Mouse (Mus musculus): ENCODE results near the gene Zkscan7. TPM values are rescaled to one million over a fixed set of nuclear protein-coding genes. Genes with fewer than 3 reads are reported as not detected.

Zkscan7 gene
- polyA plus RNA-seq, 1 experiment from 2014 or later = 3.3 TPM

DNA sequence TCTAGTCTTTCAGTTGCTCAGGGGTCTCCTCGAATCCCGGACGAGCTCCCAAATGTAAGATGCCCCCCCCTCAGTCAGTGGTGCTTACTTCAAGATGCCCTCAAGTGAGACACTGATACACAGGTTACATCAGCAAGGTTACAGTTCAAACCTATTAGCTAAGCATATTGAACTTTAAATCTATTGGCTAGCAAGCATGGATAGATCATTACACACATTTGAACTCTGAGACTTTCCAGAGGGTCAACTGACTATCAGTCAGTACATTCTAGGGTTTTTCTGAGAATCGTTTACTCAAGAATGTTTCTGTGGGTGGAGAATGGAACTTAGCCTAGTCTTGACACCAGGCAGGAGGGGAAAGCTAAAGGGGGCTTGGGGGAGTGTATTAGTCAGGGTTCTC lies 12.9 kb upstream of the Zkscan7 start:
- no peak for DNase-seq (ENCODE audit: low spot score, missing footprints)

DNA sequence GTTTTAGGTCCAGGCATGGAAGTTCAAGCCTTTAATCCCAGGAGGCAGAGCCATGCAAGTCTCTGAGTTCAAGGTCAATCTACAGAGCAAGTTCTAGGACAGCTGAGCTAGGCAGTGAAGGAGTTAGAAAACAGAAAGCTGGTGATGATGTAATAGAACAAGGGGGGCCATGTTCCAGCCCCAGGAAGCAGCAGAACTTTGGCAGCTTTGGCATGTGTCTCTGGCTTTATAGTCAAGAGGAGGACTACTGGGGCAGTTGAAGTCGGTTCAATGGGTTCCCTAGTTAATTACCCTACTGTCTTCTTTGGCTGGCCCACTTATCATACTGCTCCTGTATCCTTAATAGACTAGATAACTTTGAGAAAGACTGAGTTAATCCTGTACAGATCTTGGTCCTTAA lies 10.8 kb upstream of the Zkscan7 start:
- no peak overlapping the region for H3K9ac ChIP-seq (ENCODE audit: low read length)
- H3K27ac ChIP-seq (ENCODE audit: low read depth, low read length) = no peak overlapping the region
- no peaks in the 10 kb centered on the region; the same call in 1 of the 2 replicates for H3K27me3 ChIP-seq (ENCODE audit: control insufficient read depth, insufficient read depth, low read length)
- WGBS = 85% methylated on average over 1 of the region's 1 CpGs
- H3K36me3 ChIP-seq (ENCODE audit: control insufficient read depth, insufficient read depth, low read length) = no peaks in the 10 kb centered on the region
- ATAC-seq (ENCODE audit: low FRiP score) = no peak
- no peak overlapping the region for H3K4me2 ChIP-seq
- H3K9me3 ChIP-seq (ENCODE audit: control insufficient read depth, low read length) = no peaks in the 10 kb centered on the region
- H3K4me1 ChIP-seq (ENCODE audit: control insufficient read depth, insufficient read depth, low read length) = no peaks in the 10 kb centered on the region
- DNase-seq (ENCODE audit: low spot score, missing footprints) = no peak
- no peak overlapping the region for H3K4me3 ChIP-seq (ENCODE audit: low read depth, low read length)

More for the DNA sequence above, 12.9 kb upstream of the Zkscan7 start:
- H3K4me2 ChIP-seq = no peak overlapping the region
- ATAC-seq (ENCODE audit: low FRiP score) = no peak
- WGBS = 86% methylated on average over 4 of the region's 4 CpGs
- no peak overlapping the region for H3K4me3 ChIP-seq (ENCODE audit: low read depth, low read length)
- H3K36me3 ChIP-seq (ENCODE audit: control insufficient read depth, insufficient read depth, low read length) = no peaks in the 10 kb centered on the region
- H3K4me1 ChIP-seq (ENCODE audit: control insufficient read depth, insufficient read depth, low read length) = no peaks in the 10 kb centered on the region
- H3K9me3 ChIP-seq (ENCODE audit: control insufficient read depth, low read length) = no peaks in the 10 kb centered on the region
- no peak overlapping the region for H3K9ac ChIP-seq (ENCODE audit: low read length)
- H3K27me3 ChIP-seq (ENCODE audit: control insufficient read depth, insufficient read depth, low read length) = no peaks in the 10 kb centered on the region; the same call in 1 of the 2 replicates
- H3K27ac ChIP-seq (ENCODE audit: low read depth, low read length) = no peak overlapping the region

DNA sequence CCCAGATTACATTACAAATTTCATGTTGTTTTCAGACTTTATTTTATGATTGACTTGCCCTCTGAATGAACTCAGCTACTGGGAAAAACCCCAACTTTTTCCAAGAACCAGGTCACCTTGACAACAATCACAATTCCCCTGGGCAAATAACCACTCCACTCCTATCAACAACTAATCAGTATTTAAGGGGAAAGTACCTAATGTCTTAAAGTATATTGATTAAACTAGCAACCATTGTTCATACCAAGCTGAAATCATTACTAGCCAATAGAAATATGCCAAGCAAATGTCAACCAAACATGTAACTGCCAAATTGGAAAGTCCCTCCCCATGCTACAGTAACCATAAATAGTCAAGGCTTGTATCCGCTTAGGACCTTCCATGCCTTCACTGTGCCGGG lies 10.3 kb upstream of the Zkscan7 start:
- H3K36me3 ChIP-seq (ENCODE audit: control insufficient read depth, insufficient read depth, low read length) = no peaks in the 10 kb centered on the region
- DNase-seq (ENCODE audit: low spot score, missing footprints) = no peak
- no peaks in the 10 kb centered on the region for H3K4me1 ChIP-seq (ENCODE audit: control insufficient read depth, insufficient read depth, low read length)
- H3K27me3 ChIP-seq (ENCODE audit: control insufficient read depth, insufficient read depth, low read length) = no peaks in the 10 kb centered on the region; the same call in 1 of the 2 replicates
- no peak overlapping the region for H3K9ac ChIP-seq (ENCODE audit: low read length)
- no peak overlapping the region for H3K27ac ChIP-seq (ENCODE audit: low read depth, low read length)
- 91% methylated on average over 2 of the region's 2 CpGs for WGBS
- no peak overlapping the region for H3K4me3 ChIP-seq (ENCODE audit: low read depth, low read length)
- no peak overlapping the region for H3K4me2 ChIP-seq
- no peaks in the 10 kb centered on the region for H3K9me3 ChIP-seq (ENCODE audit: control insufficient read depth, low read length)
- ATAC-seq (ENCODE audit: low FRiP score) = no peak

DNA sequence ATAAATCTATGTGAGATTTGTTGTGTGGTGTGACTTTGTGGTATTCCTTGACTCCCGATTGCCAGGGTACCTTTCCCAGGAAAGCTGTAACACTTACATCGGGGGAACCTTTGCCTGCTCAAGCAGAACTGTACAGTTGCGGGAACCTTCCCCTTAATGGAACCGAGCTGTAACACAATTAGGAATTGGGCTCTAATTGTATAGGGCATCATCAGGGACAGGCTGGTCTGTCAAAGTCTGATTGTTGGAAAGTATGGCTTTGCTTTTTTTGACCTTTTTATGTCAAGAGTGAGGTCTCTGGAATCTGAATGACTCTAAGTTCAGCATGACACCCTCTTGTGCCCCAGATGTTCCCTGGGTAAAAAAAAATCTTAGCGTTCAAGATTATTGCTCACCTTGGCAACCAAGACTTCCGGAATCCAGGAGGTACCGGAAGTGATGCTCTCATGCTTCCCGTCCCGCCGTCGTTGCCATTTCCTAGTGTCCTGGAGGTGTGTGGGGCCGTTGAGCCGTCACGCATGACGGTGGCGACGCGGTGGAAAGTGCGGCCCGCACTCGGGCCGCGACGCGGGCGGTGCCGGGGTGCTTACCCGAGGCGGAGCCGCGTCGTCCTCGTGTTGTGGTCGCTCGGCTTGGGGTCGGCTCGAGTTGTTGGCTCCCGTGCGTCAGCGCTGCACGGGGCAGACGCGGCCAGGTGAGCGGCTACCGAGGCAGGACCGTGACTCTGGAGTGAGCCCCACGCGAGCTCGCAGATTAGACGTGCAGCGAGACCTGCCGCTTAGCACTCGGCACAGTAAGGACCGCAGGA lies 1.1 kb downstream of the Zkscan7 start:
- H3K9me3 ChIP-seq (ENCODE audit: control insufficient read depth, low read length) = no peaks in the 10 kb centered on the region
- H3K4me1 ChIP-seq (ENCODE audit: control insufficient read depth, insufficient read depth, low read length) = peaks cover 4% of the 10 kb centered on the region; the same call in 1 of the 2 replicates
- ATAC-seq (ENCODE audit: low FRiP score) (peak; percentile 87), DNase-seq (ENCODE audit: low spot score, missing footprints) (peak; percentile 92)
- H3K4me3 ChIP-seq (ENCODE audit: low read depth, low read length) = peak overlapping the region; percentile 77
- no peaks in the 10 kb centered on the region for H3K27me3 ChIP-seq (ENCODE audit: control insufficient read depth, insufficient read depth, low read length)
- peak overlapping the region; percentile 88 for H3K9ac ChIP-seq (ENCODE audit: low read length)
- H3K4me2 ChIP-seq = peak overlapping the region; percentile 91
- no peak overlapping the region for H3K27ac ChIP-seq (ENCODE audit: low read depth, low read length)
- no peaks in the 10 kb centered on the region for H3K36me3 ChIP-seq (ENCODE audit: control insufficient read depth, insufficient read depth, low read length)
- 7% methylated on average over 50 of the region's 54 CpGs for WGBS

DNA sequence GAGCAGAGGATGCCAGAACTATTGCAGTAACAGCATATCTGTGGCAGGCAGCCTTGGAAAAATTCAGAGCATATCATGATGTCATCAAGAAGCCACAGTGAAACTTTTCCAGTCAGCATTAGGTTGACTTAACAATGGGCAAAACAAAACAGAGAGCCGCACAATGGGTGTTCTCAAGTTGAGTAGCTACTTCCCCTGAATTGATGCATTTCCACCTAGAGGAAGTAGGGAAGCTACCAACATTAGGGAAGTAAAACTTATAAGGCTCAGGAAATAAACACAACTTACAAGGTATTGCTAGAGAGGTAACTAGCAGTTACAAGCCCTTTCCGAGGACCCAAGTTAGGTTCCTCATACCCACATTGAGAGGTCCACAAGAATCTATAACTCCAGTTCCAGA lies 15.6 kb downstream of the Zkscan7 start:
- Histone ChIP-seq H3K4me3 (ENCODE audit: low read depth, low read length) (no peak overlapping the region), H3K9ac (ENCODE audit: low read length) (no peak overlapping the region), H3K36me3 (ENCODE audit: control insufficient read depth, insufficient read depth, low read length) (no peaks in the 10 kb centered on the region), H3K27me3 (ENCODE audit: control insufficient read depth, insufficient read depth, low read length) (no peaks in the 10 kb centered on the region), H3K9me3 (ENCODE audit: control insufficient read depth, low read length) (peaks cover under 1% of the 10 kb centered on the region; the same call in 1 of the 2 replicates), H3K4me2 (no peak overlapping the region), H3K4me1 (ENCODE audit: control insufficient read depth, insufficient read depth, low read length) (peaks cover 4% of the 10 kb centered on the region; the same call in 1 of the 2 replicates), H3K27ac (ENCODE audit: low read depth, low read length) (no peak overlapping the region)
- ATAC-seq (ENCODE audit: low FRiP score) (no peak), DNase-seq (ENCODE audit: low spot score, missing footprints) (no peak)
- 90% methylated on average over 2 of the region's 2 CpGs for WGBS

DNA sequence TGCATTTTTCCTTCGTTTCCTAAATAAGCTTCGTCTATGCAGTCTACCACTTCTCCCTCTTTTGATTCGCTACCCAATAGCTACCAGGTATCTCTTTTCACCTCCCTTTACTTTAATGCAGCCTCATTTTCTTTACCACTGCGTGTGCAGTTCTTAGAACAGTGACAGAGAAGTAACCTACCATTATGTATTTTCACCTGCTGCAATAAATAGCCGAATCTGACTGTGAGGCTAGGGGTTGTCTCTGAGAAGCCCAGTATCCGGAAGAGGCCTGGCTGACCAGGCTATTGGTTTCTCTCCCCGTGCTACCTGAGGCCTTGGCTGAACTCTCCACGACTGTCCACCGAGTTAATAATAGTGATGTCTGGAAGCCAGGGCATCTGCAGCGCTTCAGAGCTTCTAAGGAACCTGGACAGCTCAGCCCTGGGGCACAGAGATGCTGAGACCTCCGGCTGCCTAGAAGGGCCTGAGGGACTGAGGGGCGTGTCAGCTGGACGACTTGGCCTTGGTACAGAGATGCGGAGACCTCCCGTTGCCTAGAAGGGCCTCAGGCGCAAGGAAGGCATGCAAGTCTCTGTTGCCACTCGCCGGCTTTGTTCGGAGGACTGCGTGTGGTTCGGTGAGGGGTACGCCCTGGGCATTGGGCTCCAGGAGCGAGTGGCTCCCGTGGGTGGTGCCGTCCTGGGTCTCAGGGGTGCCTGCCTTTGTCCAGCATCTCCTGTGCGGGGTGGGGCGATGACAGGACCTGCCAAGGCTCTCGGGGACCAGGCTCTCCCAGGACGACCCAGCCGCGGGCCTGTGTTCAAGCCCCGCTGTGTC lies 17.4 kb downstream of the Zkscan7 start:
- peak overlapping the region; percentile 56 for H3K4me2 ChIP-seq
- no peaks in the 10 kb centered on the region for H3K27me3 ChIP-seq (ENCODE audit: control insufficient read depth, insufficient read depth, low read length)
- peak; percentile 99 for ATAC-seq (ENCODE audit: low FRiP score)
- no peak overlapping the region; the same call in 1 of the 2 replicates for H3K27ac ChIP-seq (ENCODE audit: low read depth, low read length)
- peak; percentile 98 for DNase-seq (ENCODE audit: low spot score, missing footprints)
- H3K9ac ChIP-seq (ENCODE audit: low read length) = peak overlapping the region; percentile 86
- H3K36me3 ChIP-seq (ENCODE audit: control insufficient read depth, insufficient read depth, low read length) = no peaks in the 10 kb centered on the region
- peaks cover 4% of the 10 kb centered on the region; the same call in 1 of the 2 replicates for H3K4me1 ChIP-seq (ENCODE audit: control insufficient read depth, insufficient read depth, low read length)
- peak overlapping the region; percentile 50 for H3K4me3 ChIP-seq (ENCODE audit: low read depth, low read length)
- no peaks in the 10 kb centered on the region for H3K9me3 ChIP-seq (ENCODE audit: control insufficient read depth, low read length)
- WGBS = 14% methylated on average over 32 of the region's 32 CpGs

DNA sequence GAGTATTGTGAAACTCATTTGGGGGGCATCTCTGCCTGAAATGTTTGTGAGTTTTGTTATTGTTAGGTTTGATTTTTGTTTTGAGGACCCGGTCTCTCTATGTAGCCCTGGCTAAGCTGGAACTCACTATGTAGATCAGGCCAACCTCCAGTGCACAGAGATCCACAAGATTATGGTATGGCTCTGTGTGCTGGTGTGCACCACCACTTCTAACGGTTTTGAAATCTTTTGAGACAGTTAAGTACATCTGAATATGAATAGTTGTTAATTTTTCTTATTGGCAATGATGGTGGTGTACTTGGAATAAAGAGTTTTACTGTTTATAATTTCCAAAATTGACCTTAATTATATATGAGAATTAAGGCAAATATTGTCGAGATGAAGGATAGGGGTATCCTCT lies 37.0 kb downstream of the Zkscan7 start:
- H3K27ac ChIP-seq (ENCODE audit: low read depth, low read length) = no peak overlapping the region
- H3K9me3 ChIP-seq (ENCODE audit: control insufficient read depth, low read length) = no peaks in the 10 kb centered on the region
- peak overlapping the region; percentile 98; the same call in 1 of the 2 replicates for H3K9ac ChIP-seq (ENCODE audit: low read length)
- DNase-seq (ENCODE audit: low spot score, missing footprints) = peak; percentile 87
- WGBS = 19% methylated on average over 3 of the region's 3 CpGs
- ATAC-seq (ENCODE audit: low FRiP score) = peak; percentile 68
- H3K4me2 ChIP-seq = peak overlapping the region; percentile 60; the same call in 1 of the 2 replicates
- peak overlapping the region; percentile 80 for H3K4me3 ChIP-seq (ENCODE audit: low read depth, low read length)
- H3K4me1 ChIP-seq (ENCODE audit: control insufficient read depth, insufficient read depth, low read length) = peaks cover 4% of the 10 kb centered on the region; the same call in 1 of the 2 replicates
- H3K36me3 ChIP-seq (ENCODE audit: control insufficient read depth, insufficient read depth, low read length) = peaks cover 17% of the 10 kb centered on the region
- H3K27me3 ChIP-seq (ENCODE audit: control insufficient read depth, insufficient read depth, low read length) = no peaks in the 10 kb centered on the region

DNA sequence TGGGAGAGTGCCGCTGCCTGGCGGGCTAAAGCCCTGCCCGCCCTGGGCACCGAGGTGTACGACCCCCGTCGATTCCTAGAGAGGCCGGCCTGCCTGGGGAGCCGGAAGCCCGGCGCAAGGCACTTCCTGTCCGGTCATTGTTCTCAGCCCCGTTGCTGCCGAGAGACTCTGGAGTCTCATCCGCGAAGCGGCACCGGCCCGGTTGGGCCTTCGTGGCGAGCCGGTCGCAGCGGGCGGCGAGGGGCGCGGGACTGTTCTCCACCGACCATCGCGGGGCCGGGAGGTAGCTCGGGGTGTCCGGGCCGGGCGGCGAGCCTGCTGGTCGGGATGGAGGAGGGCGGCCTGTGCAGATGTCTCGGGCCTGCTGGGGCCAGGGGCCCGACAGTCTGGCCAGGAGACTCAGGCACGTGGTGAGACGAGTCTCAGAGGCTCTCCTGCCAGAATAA lies 37.5 kb downstream of the Zkscan7 start, which contains the start of gene Zfp105:
Gene Zfp105 (plus strand): TSS at position 137 of the 446 bp plus-strand sequence.
- H3K4me1 ChIP-seq (ENCODE audit: control insufficient read depth, insufficient read depth, low read length) = peaks cover 4% of the 10 kb centered on the region; the same call in 1 of the 2 replicates
- H3K9me3 ChIP-seq (ENCODE audit: control insufficient read depth, low read length) = no peaks in the 10 kb centered on the region
- H3K9ac ChIP-seq (ENCODE audit: low read length) = peak within 1 kb of the TSS; percentile 98
- H3K4me3 ChIP-seq (ENCODE audit: low read depth, low read length) = peak within 1 kb of the TSS; percentile 80
- under 1% methylated on average over 41 of the region's 43 CpGs for WGBS
- peak within 1 kb of the TSS; percentile 60 for H3K4me2 ChIP-seq
- no peaks in the 10 kb centered on the region for H3K27me3 ChIP-seq (ENCODE audit: control insufficient read depth, insufficient read depth, low read length)
- ATAC-seq (ENCODE audit: low FRiP score) = peak; percentile 100
- H3K27ac ChIP-seq (ENCODE audit: low read depth, low read length) = peak within 1 kb of the TSS; percentile 71; the same call in 1 of the 2 replicates
- peaks cover 22% of the 10 kb centered on the region for H3K36me3 ChIP-seq (ENCODE audit: control insufficient read depth, insufficient read depth, low read length)
- peak; percentile 98 for DNase-seq (ENCODE audit: low spot score, missing footprints)

All from midbrain, embryonic 11.5 days (tissue).